Mouse (Mus musculus) B cell, adult 62 days (primary cell): Measurements from ENCODE around the gene Gm28305. TPM values are rescaled to one million over a fixed set of nuclear protein-coding genes. Genes with fewer than 3 reads are reported as not detected.

Experiments
- total RNA-seq: library from RNA; stranded (reverse); gene quantifications from 4 replicates; pipeline ENCODE4 v1.2.4, GENCODE M21; 2023

Gm28305 gene
- not detected in 4 replicates for total RNA-seq

DNA sequence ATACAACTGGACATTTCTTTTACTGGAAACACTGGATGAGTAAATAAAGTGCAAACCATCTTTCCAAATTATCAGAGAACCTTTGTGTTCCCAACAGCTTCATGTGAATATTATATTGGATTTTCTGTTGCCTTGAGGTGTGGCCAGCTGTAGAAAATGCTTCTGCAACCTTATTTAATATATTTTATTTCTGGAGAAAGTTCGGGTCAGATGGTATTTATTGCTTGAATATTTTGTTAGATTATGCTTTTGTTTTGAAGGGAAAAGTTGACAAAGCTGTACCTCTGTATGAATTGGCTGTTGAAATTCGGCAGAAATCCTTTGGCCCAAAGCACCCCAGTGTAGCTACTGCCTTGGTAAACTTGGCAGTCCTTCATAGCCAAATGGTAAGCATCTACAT is at the start of gene Gm28305:
Gene Gm28305, plus strand, starts transcription at position 301 of the 400 bp plus-strand sequence.

DNA sequence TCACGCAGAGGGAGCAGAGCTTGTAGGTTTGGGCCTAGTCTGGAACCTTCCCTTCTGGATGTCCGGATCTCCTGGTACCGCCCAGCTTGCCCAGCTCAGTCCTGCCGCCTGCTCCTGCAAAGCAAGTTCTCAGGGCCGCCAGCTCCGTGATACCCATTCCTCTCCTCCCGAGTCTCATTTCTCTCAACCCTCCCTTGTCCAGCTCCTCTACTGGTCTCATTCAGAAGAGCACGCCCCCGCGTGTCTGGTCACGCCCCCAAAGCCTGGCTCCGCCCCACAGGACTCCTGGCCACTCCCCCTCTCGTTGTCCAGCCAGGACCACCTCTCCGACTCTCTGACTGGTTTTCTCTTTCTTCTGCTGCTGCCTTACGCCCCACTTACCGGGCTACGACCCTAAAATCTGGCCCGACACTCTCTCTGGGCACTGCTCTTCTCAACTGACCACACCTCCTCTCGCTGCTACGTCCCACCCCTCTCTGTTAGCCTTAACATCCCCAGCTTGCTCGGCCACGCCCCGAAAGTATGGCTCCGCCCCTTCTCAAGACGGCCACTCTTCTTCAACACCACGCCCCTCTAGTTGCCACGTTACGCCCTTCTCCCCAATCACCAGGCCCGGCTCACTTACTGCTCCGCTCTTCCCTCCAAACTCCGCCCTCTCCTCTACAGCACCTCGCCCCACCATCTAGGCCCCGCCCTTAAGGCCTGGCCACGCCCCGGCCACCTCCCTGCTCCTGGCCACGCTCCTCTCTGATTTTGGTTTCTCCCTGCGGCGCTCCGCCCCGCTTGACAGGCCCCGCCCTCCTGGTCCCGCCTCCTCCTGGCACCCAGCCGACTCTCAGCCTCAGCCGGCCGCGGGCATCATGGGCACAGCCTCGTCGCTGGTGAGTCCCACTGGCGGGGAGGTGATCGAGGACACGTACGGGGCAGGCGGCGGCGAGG is 38.3 kb upstream of the Gm28305 start, which contains the start of gene Nphp3:
Gene Nphp3, plus strand, starts transcription at position 624 of the 939 bp plus-strand sequence.

GRCm38 (mm10) chr9:104062430-104063243 is 22.2 kb downstream of the Gm28305 start, which contains the start of gene Uba5:
Gene Uba5, minus strand, starts transcription at chr9:104063134.

GRCm38 (mm10) chr9:104063244-104063961 is 22.9 kb downstream of the Gm28305 start, which contains the start of gene Acad11:
Gene Acad11, plus strand, starts transcription at chr9:104063377.

Other genes starting within 250 kb of the Gm28305 start
- 5.2 to 16.3 TPM (median 9.9 TPM) in 4 replicates for gene Nphp3, start 38.1 kb upstream of the Gm28305 start, total RNA-seq
- 24.1 to 30.5 TPM (median 26.6 TPM) in 4 replicates for gene Uba5, start 22.5 kb downstream of the Gm28305 start, total RNA-seq
- gene Acad11, start 22.7 kb downstream of the Gm28305 start, total RNA-seq = 13.7 to 18.0 TPM (median 16.0 TPM) in 4 replicates
- gene Ackr4, start 86.3 kb downstream of the Gm28305 start, total RNA-seq = not detected in 4 replicates
- gene Dnajc13, start 222.3 kb downstream of the Gm28305 start, total RNA-seq = 82.5 to 102 TPM (median 93.9 TPM) in 4 replicates